Mouse (Mus musculus) intestine, postnatal 0 days (tissue): Measurements from ENCODE around the gene Stxbp3. TPM values are rescaled to one million over a fixed set of nuclear protein-coding genes. Genes with fewer than 3 reads are reported as not detected.

Experiments used
- ATAC-seq: fragments of 200-750 bp; cut with Nextera tagmentation; 2 replicates; pipeline ENCODE4 v1.8.0; 2017; ENCODE audit warnings: mild to moderate bottlenecking, moderate TSS enrichment, moderate library complexity
- H3K27ac ChIP-seq: fragments of 300-500 bp; sonication (generic); 2 replicates; pipeline ENCODE4 v1.5.1; 2014; ENCODE audit warnings: mild to moderate bottlenecking, low read depth, low read length, moderate library complexity
- H3K27me3 ChIP-seq: fragments of 300-500 bp; sonication (generic); replicated peaks from 2 replicates; pipeline ENCODE4 v1.6.1; 2014; ENCODE audit warnings: low read length, mixed read lengths; ENCODE audit not compliant: control insufficient read depth, insufficient read depth
- H3K36me3 ChIP-seq: fragments of 300-500 bp; sonication (generic); 2 replicates; pipeline ENCODE4 v1.6.1; 2014; ENCODE audit warnings: mild to moderate bottlenecking, moderate library complexity; ENCODE audit not compliant: control insufficient read depth, insufficient read depth
- H3K4me1 ChIP-seq: fragments of 300-500 bp; sonication (generic); replicated peaks from 2 replicates; pipeline ENCODE4 v1.6.1; 2014; ENCODE audit warnings: antibody characterized with exemption, low read length, mixed read lengths; ENCODE audit not compliant: control insufficient read depth, insufficient read depth
- H3K4me2 ChIP-seq: fragments of 300-500 bp; sonication (generic); replicated peaks from 2 replicates; pipeline ENCODE4 v1.6.1; 2014; ENCODE audit warnings: low read depth, mild to moderate bottlenecking, moderate library complexity
- H3K4me3 ChIP-seq: fragments of 300-500 bp; sonication (generic); 2 replicates; pipeline ENCODE4 v1.5.1; 2014; ENCODE audit warnings: low read depth, low read length
- H3K9ac ChIP-seq: fragments of 300-500 bp; sonication (generic); 2 replicates; pipeline ENCODE4 v1.6.1; 2014; ENCODE audit warnings: mild to moderate bottlenecking, low read depth, low read length
- H3K9me3 ChIP-seq: fragments of 300-500 bp; sonication (generic); 2 replicates; pipeline ENCODE4 v1.6.1; 2016; ENCODE audit warnings: mixed run types; ENCODE audit not compliant: control insufficient read depth
- CTCF ChIP-seq: sonication (generic); IDR thresholded peaks from 2 replicates; pipeline ENCODE4 v1.5.1; 2016; ENCODE audit warnings: low read depth, mild to moderate bottlenecking, control low read depth, antibody characterized with exemption, moderate library complexity
- WGBS: fragments of 180-500 bp; shearing (Covaris S2); extraction: QIAGEN DNeasy Blood & Tissue Kit; methylation state at CpG from one replicate; pipeline ENCODE4 v1.1.7; 2014; 5-methylcytosine and 5-hydroxymethylcytosine counted together
- polyA plus RNA-seq: library from polyadenylated mRNA; unstranded; fragments of >200 nt; fragmentation: Nextera tagmentation; extraction: Ambion mirVana; gene quantifications from 2 replicates; pipeline ENCODE4 v1.2.1, GENCODE M21; 2015

Gene Stxbp3
- polyA plus RNA-seq, 1 experiment from 2014 or later: 40.5 TPM

- Histone ChIP-seq H3K9me3 (0 out of 2 replicates have a peak, but pooled peaks cover 3% of the 10 kb centered on the region), H3K27me3 (no peaks in the 10 kb centered on the region), H3K4me3 (no peak overlapping the region), H3K36me3 (peaks cover 13% of the 10 kb centered on the region; the same call in 1 of the 2 replicates), H3K27ac (no peak overlapping the region), H3K4me2 (no peak overlapping the region), H3K9ac (no peak overlapping the region), H3K4me1 (no peaks in the 10 kb centered on the region)
- no peak for TF ChIP-seq CTCF
- 65% methylated on average over 4 of the region's 4 CpGs for WGBS
- peak; percentile 53 for ATAC-seq
Observed at GRCm38 (mm10) chr3:108788455-108788794, 51.9 kb downstream of the Stxbp3 start.

GRCm38 (mm10) chr3:108787754-108788454 lies 52.4 kb downstream of the Stxbp3 start:
- H3K4me2 ChIP-seq: no peak overlapping the region
- no peak overlapping the region for H3K4me3 ChIP-seq
- H3K4me1 ChIP-seq: no peaks in the 10 kb centered on the region
- 0 out of 2 replicates have a peak, but pooled peaks cover 3% of the 10 kb centered on the region for H3K9me3 ChIP-seq
- TF ChIP-seq CTCF: no peak
- 0 out of 2 replicates have a peak overlapping the region, but pooled peaks have one; percentile 36 for H3K27ac ChIP-seq
- H3K36me3 ChIP-seq: peaks cover 13% of the 10 kb centered on the region; the same call in 1 of the 2 replicates
- WGBS: 35% methylated on average over 12 of the region's 12 CpGs
- H3K27me3 ChIP-seq: no peaks in the 10 kb centered on the region
- no peak overlapping the region for H3K9ac ChIP-seq
- ATAC-seq: peak; percentile 63

DNA sequence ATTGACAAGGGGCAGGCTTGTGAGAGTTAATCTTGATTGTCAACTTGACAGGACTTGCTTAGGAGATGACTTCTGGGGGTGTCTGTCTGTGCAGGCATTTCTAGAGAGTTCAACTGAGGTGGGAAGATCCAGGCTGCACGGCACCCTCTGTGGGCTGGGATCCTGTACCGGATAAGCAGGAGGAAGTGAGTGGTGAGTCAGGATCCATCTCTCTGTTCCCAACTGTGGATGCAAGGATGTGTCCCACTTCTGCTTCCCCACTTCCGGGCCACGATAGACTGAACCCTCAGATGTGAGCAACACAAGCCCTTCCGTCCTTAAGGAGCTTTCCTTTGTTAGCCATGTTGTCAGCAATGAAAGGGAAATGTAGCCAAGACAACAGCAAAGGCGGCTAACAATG lies 53.8 kb downstream of the Stxbp3 start:
- Histone ChIP-seq H3K4me2 (no peak overlapping the region), H3K27ac (no peak overlapping the region), H3K36me3 (0 out of 2 replicates have a peak, but pooled peaks cover 4% of the 10 kb centered on the region), H3K9ac (no peak overlapping the region), H3K9me3 (0 out of 2 replicates have a peak, but pooled peaks cover 3% of the 10 kb centered on the region), H3K27me3 (no peaks in the 10 kb centered on the region), H3K4me1 (no peaks in the 10 kb centered on the region), H3K4me3 (no peak overlapping the region)
- TF ChIP-seq CTCF: no peak
- ATAC-seq: no peak
- 86% methylated on average over 6 of the region's 6 CpGs for WGBS

- no peak overlapping the region for H3K9ac ChIP-seq
- no peak for TF ChIP-seq CTCF
- ATAC-seq: no peak
- H3K4me1 ChIP-seq: no peaks in the 10 kb centered on the region
- no peak overlapping the region for H3K4me2 ChIP-seq
- no peak overlapping the region for H3K4me3 ChIP-seq
- no peaks in the 10 kb centered on the region for H3K36me3 ChIP-seq
- peak overlapping the region; percentile 28; the same call in 1 of the 2 replicates for H3K27ac ChIP-seq
- H3K9me3 ChIP-seq: 0 out of 2 replicates have a peak, but pooled peaks cover 3% of the 10 kb centered on the region
- WGBS: 31% methylated on average over 6 of the region's 6 CpGs
- no peaks in the 10 kb centered on the region for H3K27me3 ChIP-seq
Observed at GRCm38 (mm10) chr3:108782364-108782895, 57.9 kb downstream of the Stxbp3 start.

- Histone ChIP-seq H3K9me3 (0 out of 2 replicates have a peak, but pooled peaks cover 3% of the 10 kb centered on the region), H3K4me3 (no peak overlapping the region), H3K9ac (no peak overlapping the region), H3K27me3 (no peaks in the 10 kb centered on the region), H3K4me1 (no peaks in the 10 kb centered on the region), H3K4me2 (no peak overlapping the region), H3K36me3 (no peaks in the 10 kb centered on the region), H3K27ac (no peak overlapping the region)
- ATAC-seq: no peak
- no peak for TF ChIP-seq CTCF
- WGBS: 72% methylated on average over 5 of the region's 5 CpGs
Observed at GRCm38 (mm10) chr3:108781884-108782270, 58.4 kb downstream of the Stxbp3 start.

- no peak overlapping the region for H3K9ac ChIP-seq
- 0 out of 2 replicates have a peak, but pooled peaks cover 3% of the 10 kb centered on the region for H3K9me3 ChIP-seq
- H3K4me3 ChIP-seq: no peak overlapping the region
- H3K4me2 ChIP-seq: no peak overlapping the region
- no peak for ATAC-seq
- no peaks in the 10 kb centered on the region for H3K27me3 ChIP-seq
- no peaks in the 10 kb centered on the region for H3K4me1 ChIP-seq
- TF ChIP-seq CTCF: no peak
- WGBS: 63% methylated on average over 10 of the region's 10 CpGs
- no peak overlapping the region for H3K27ac ChIP-seq
- no peaks in the 10 kb centered on the region for H3K36me3 ChIP-seq
Observed at GRCm38 (mm10) chr3:108781238-108781883, 59.0 kb downstream of the Stxbp3 start.
